Mouse (Mus musculus) MEL (cell line): ENCODE measurements around the gene Arih2. TPM values are rescaled to one million over a fixed set of nuclear protein-coding genes. Genes with fewer than 3 reads are reported as not detected.
A peak's percentile ranks its signal among the peaks of the same experiment; 100 is the strongest.

Experiments
- DNase-seq: peaks from one replicate; pipeline ENCODE4 v3.0.0; 2011; ENCODE audit warnings: low read depth, low spot score
- H3K27ac ChIP-seq: 2 replicates; pipeline ENCODE4 v1.5.1; 2012; ENCODE audit warnings: low read depth, mild to moderate bottlenecking, control low read depth, low read length, moderate library complexity; ENCODE audit not compliant: control insufficient read depth
- H3K27me3 ChIP-seq, 2 experiments: fragments of 150-350 bp in 1 of 2; sonication (generic) in 1 of 2; 2 replicates each; pipeline ENCODE4 v1.6.1; 2012; ENCODE audit warnings: low read length in 2 of 2, mild to moderate bottlenecking in 2 of 2, improper control_type of control experiment in 1 of 2, moderate library complexity in 1 of 2; ENCODE audit not compliant: insufficient read depth in 2 of 2, control insufficient read depth in 1 of 2
- H3K36me3 ChIP-seq, 2 experiments: 2 replicates each; pipeline ENCODE4 v1.6.1; 2012 to 2014; ENCODE audit warnings: low read length in 2 of 2, improper control_type of control experiment in 1 of 2, inconsistent platforms in 1 of 2, mild to moderate bottlenecking in 1 of 2; ENCODE audit not compliant: insufficient read depth in 2 of 2, control insufficient read depth in 1 of 2
- H3K4me1 ChIP-seq, 2 experiments: fragments of 150-350 bp in 1 of 2; sonication (generic) in 1 of 2; 2 replicates each; pipeline ENCODE4 v1.6.1; 2012; ENCODE audit warnings: low read length in 2 of 2, improper control_type of control experiment in 1 of 2, mild to moderate bottlenecking in 1 of 2; ENCODE audit not compliant: insufficient read depth in 2 of 2, control insufficient read depth in 1 of 2
- H3K4me3 ChIP-seq, 2 experiments: fragments of 150-350 bp in 1 of 2; sonication (generic) in 1 of 2; 2 replicates each; pipeline ENCODE4 v1.5.1; 2012; ENCODE audit warnings: low read depth in 2 of 2, low read length in 2 of 2, mild to moderate bottlenecking in 2 of 2, moderate library complexity in 2 of 2, control low read depth in 1 of 2, improper control_type of control experiment in 1 of 2; ENCODE audit not compliant: control insufficient read depth in 1 of 2, insufficient read depth in 1 of 2
- H3K79me2 ChIP-seq: 2 replicates; pipeline ENCODE4 v1.6.1; 2012; ENCODE audit warnings: mild to moderate bottlenecking, low read length, moderate library complexity; ENCODE audit not compliant: control insufficient read depth, poor library complexity, insufficient read depth
- H3K9ac ChIP-seq: 2 replicates; pipeline ENCODE4 v1.6.1; 2012; ENCODE audit warnings: low read depth, mild to moderate bottlenecking, control low read depth, low read length, moderate library complexity; ENCODE audit not compliant: control insufficient read depth, poor library complexity, severe bottlenecking
- H3K9me3 ChIP-seq: fragments of 150-350 bp; sonication (generic); replicated peaks from 2 replicates; pipeline ENCODE4 v1.6.1; 2012; ENCODE audit warnings: mild to moderate bottlenecking, low read length, improper control_type of control experiment, moderate library complexity; ENCODE audit not compliant: insufficient read depth
- BHLHE40 ChIP-seq: IDR thresholded peaks from 2 replicates; pipeline ENCODE4 v1.6.1; 2012; ENCODE audit warnings: low read depth, mild to moderate bottlenecking, inconsistent platforms, low read length, improper control_type of control experiment, borderline replicate concordance
- E2F4 ChIP-seq: IDR thresholded peaks from 2 replicates; pipeline ENCODE4 v1.6.1; 2011; ENCODE audit warnings: low read depth, low read length, improper control_type of control experiment, borderline replicate concordance
- ELF1 ChIP-seq: IDR thresholded peaks from 2 replicates; pipeline ENCODE4 v1.6.1; 2014; ENCODE audit warnings: low read depth, mild to moderate bottlenecking, inconsistent platforms, low read length, improper control_type of control experiment, moderate library complexity
- HCFC1 ChIP-seq: IDR thresholded peaks from 2 replicates; pipeline ENCODE4 v1.6.1; 2012; ENCODE audit warnings: low read depth, mild to moderate bottlenecking, inconsistent platforms, low read length, improper control_type of control experiment, moderate library complexity
- JUND ChIP-seq: IDR thresholded peaks from 2 replicates; pipeline ENCODE4 v1.6.1; 2011; ENCODE audit warnings: low read depth, mild to moderate bottlenecking, improper control_type of control experiment, low read length
- KAT2A ChIP-seq: conservative IDR thresholded peaks from 2 replicates; pipeline ENCODE4 v1.6.1; 2012; ENCODE audit warnings: low read depth, low read length, improper control_type of control experiment, inconsistent platforms
- MAFK ChIP-seq: IDR thresholded peaks from 2 replicates; pipeline ENCODE4 v1.6.1; 2011; ENCODE audit warnings: low read depth, mild to moderate bottlenecking, low read length, improper control_type of control experiment, borderline replicate concordance
- MAX ChIP-seq: IDR thresholded peaks from 2 replicates; pipeline ENCODE4 v1.6.1; 2011; ENCODE audit warnings: low read length, improper control_type of control experiment
- MXI1 ChIP-seq: IDR thresholded peaks from 2 replicates; pipeline ENCODE4 v1.6.1; 2011; ENCODE audit warnings: mild to moderate bottlenecking, low read depth, low read length, improper control_type of control experiment
- MYB ChIP-seq: IDR thresholded peaks from 2 replicates; pipeline ENCODE4 v1.6.1; 2011; ENCODE audit warnings: mild to moderate bottlenecking, low read depth, low read length, improper control_type of control experiment
- NELFE ChIP-seq: IDR thresholded peaks from 2 replicates; pipeline ENCODE4 v1.6.1; 2011; ENCODE audit warnings: low read depth, low read length, improper control_type of control experiment
- NRF1 ChIP-seq: IDR thresholded peaks from 2 replicates; pipeline ENCODE4 v1.6.1; 2014; ENCODE audit warnings: low read depth, mild to moderate bottlenecking, inconsistent platforms, low read length, improper control_type of control experiment, moderate library complexity; ENCODE audit not compliant: poor library complexity, insufficient read depth, severe bottlenecking
- POLR2AphosphoS2 ChIP-seq: IDR thresholded peaks from 2 replicates; pipeline ENCODE4 v1.6.1; 2011; ENCODE audit warnings: low read length, improper control_type of control experiment
- RAD21 ChIP-seq: IDR thresholded peaks from 2 replicates; pipeline ENCODE4 v1.6.1; 2011; ENCODE audit warnings: mild to moderate bottlenecking, low read depth, low read length, improper control_type of control experiment
- SIN3A ChIP-seq: IDR thresholded peaks from 2 replicates; pipeline ENCODE4 v1.6.1; 2012; ENCODE audit warnings: low read length, improper control_type of control experiment, inconsistent platforms
- USF2 ChIP-seq, 2 experiments: IDR thresholded peaks; 2 replicates each; pipeline ENCODE4 v1.6.1; 2011 to 2012; ENCODE audit warnings: improper control_type of control experiment in 2 of 2, low read length in 2 of 2, borderline replicate concordance in 1 of 2, inconsistent platforms in 1 of 2, low read depth in 1 of 2, mild to moderate bottlenecking in 1 of 2; ENCODE audit not compliant: insufficient read depth in 1 of 2
- ZMIZ1 ChIP-seq: IDR thresholded peaks from 2 replicates; pipeline ENCODE4 v1.6.1; 2012; ENCODE audit warnings: low read depth, mild to moderate bottlenecking, inconsistent platforms, low read length, improper control_type of control experiment, moderate library complexity
- ZNF384 ChIP-seq: IDR thresholded peaks from 2 replicates; pipeline ENCODE4 v1.6.1; 2012; ENCODE audit warnings: low read depth, mild to moderate bottlenecking, inconsistent platforms, low read length, improper control_type of control experiment
- polyA plus RNA-seq, 2 experiments: library from polyadenylated mRNA; stranded (reverse) in 1 of 2; unstranded in 1 of 2; fragments of >175 nt in 1 of 2; fragments of >200 nt in 1 of 2; gene quantifications; 2 replicates each; pipeline versions ENCODE4 v1.2.1 to v1.2.4; 2012; ENCODE audit warnings: low replicate concordance in 2 of 2, low read depth in 1 of 2; ENCODE audit not compliant: insufficient read length in 2 of 2, insufficient read depth in 1 of 2, missing spikeins in 1 of 2
- total RNA-seq: library from RNA; depleted of rRNA; stranded (reverse); fragments of 300-350 nt; gene quantifications from 2 replicates; pipeline ENCODE4 v1.2.3, GENCODE M21; 2012

Arih2 gene
- total and polyA plus RNA-seq, 3 experiments, result 59.6 to 66.5 TPM; not detected in 1

DNA sequence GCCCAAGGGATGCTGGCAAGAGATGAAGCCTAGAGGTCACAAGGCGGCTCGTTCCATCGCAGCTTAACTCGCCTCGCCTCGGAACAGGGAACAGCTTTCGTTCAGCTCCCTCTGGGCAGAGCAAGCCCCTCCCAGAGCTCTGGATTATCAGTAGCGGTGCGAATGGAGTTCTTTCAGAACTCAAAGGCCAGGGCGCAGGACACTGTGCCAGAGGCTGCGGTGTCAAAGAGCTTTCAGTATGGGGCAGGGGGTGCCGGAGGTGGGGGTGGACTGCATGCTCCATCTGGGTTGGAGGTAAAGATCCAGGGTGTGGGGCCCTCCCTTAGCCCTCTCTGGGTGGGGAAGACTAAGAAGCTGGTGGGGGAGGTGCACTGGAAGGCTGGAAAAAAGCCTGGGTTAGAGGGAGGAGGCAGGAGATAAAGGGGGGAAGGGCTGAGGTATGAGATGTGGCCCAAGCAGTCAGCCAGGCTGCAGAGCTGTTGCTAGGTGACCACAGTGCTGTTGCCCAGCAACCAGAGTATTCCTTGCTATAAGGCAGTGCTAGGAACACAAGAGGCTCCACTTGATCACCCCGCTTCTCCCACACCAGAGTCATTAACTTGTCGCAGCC lies 61.5 kb downstream of the Arih2 start:
- no peak overlapping the region for H3K27ac ChIP-seq
- no peak overlapping the region for H3K4me3 ChIP-seq
- DNase-seq, result no peak
- H3K27me3 ChIP-seq, result no peaks in the 10 kb centered on the region
- H3K79me2 ChIP-seq, result no peaks in the 10 kb centered on the region
- peaks cover 0 to 5% of the 10 kb centered on the region in 2 experiments; a peak in 3 of 4 replicates for H3K4me1 ChIP-seq
- peaks cover 0 to 4% of the 10 kb centered on the region in 2 experiments; a peak in 1 of 4 replicates for H3K36me3 ChIP-seq
- H3K9me3 ChIP-seq, result no peaks in the 10 kb centered on the region
- no peak for TF ChIP-seq BHLHE40
- TF ChIP-seq USF2 (IDR thresholded peaks at IDR 0.05; ENCODE audit: borderline replicate concordance in 1 of 2, insufficient read depth in 1 of 2, low read depth in 1 of 2, low read length in 2 of 2), result no peak
- TF ChIP-seq ZNF384, result no peak
- no peak for TF ChIP-seq JUND
- TF ChIP-seq E2F4, result no peak
- TF ChIP-seq NELFE, result no peak
- no peak for TF ChIP-seq POLR2AphosphoS2
- TF ChIP-seq ZMIZ1, result no peak
- TF ChIP-seq ELF1, result no peak
- TF ChIP-seq SIN3A, result no peak
- TF ChIP-seq KAT2A, result no peak
- TF ChIP-seq RAD21, result no peak
- TF ChIP-seq NRF1, result no peak
- TF ChIP-seq, all 39 proteins: peak for 0
- H3K9ac ChIP-seq, result no peak overlapping the region

GRCm38 (mm10) chr9:108579344-108579690 lies 69.9 kb downstream of the Arih2 start:
- Histone ChIP-seq H3K9ac (peak overlapping the region; percentile 88), H3K79me2 (peaks cover 6% of the 10 kb centered on the region), H3K4me1 (peaks cover 0 to 9% of the 10 kb centered on the region in 2 experiments; a peak in 2 of 4 replicates), H3K27ac (peak overlapping the region; percentile 68), H3K27me3 (no peaks in the 10 kb centered on the region), H3K4me3 (peak overlapping the region; percentile 72 to 98), H3K9me3 (no peaks in the 10 kb centered on the region), H3K36me3 (no peaks in the 10 kb centered on the region)
- no peak for TF ChIP-seq NELFE
- TF ChIP-seq ELF1, result 0 out of 2 replicates have a peak, but pooled peaks have one; percentile 3
- TF ChIP-seq MXI1, result no peak
- no peak for TF ChIP-seq MAFK
- no peak for TF ChIP-seq KAT2A
- peak; percentile 46; the same call in 1 of the 2 replicates for TF ChIP-seq NRF1
- TF ChIP-seq MAX, result no peak
- no peak for TF ChIP-seq ZNF384
- TF ChIP-seq HCFC1, result no peak
- TF ChIP-seq MYB, result no peak
- DNase-seq, result peak; percentile 56
